Mouse (Mus musculus) forebrain, embryonic 14.5 days (tissue): ENCODE data around the gene Ybx2. TPM values are rescaled to one million over a fixed set of nuclear protein-coding genes. Genes with fewer than 3 reads are reported as not detected.
"Not testable (repeated sequence)": the region's sequence is repeated elsewhere in the genome, so short reads cannot be mapped to it uniquely, and the experiment has no call there.

ENCODE experiments used
- ATAC-seq: fragments of 200-750 bp; cut with Nextera tagmentation; 2 replicates; pipeline ENCODE4 v1.8.0; 2017; ENCODE audit warnings: mild to moderate bottlenecking, moderate library complexity
- DNase-seq: peaks from one replicate; pipeline ENCODE4 v3.0.0-alpha.2; 2015; ENCODE audit warnings: low spot score
- H3K27ac ChIP-seq: fragments of 300-500 bp; sonication (generic); 2 replicates; pipeline ENCODE4 v1.5.1; 2014; ENCODE audit warnings: low read depth, mild to moderate bottlenecking, control low read depth, low read length, moderate library complexity
- H3K27me3 ChIP-seq: fragments of 300-500 bp; sonication (generic); replicated peaks from 2 replicates; pipeline ENCODE4 v1.6.1; 2014; ENCODE audit warnings: low read length, control low read depth, mixed read lengths; ENCODE audit not compliant: control insufficient read depth, insufficient read depth
- H3K36me3 ChIP-seq: fragments of 300-500 bp; sonication (generic); 2 replicates; pipeline ENCODE4 v1.6.1; 2014; ENCODE audit warnings: low read length, control low read depth; ENCODE audit not compliant: control insufficient read depth, insufficient read depth
- H3K4me1 ChIP-seq: fragments of 300-500 bp; sonication (generic); 2 replicates; pipeline ENCODE4 v1.6.1; 2014; ENCODE audit warnings: antibody characterized with exemption, low read length, control low read depth; ENCODE audit not compliant: control insufficient read depth, insufficient read depth
- H3K4me2 ChIP-seq: fragments of 300-500 bp; sonication (generic); 2 replicates; pipeline ENCODE4 v1.6.1; 2014; ENCODE audit warnings: mild to moderate bottlenecking, control low read depth, low read length
- H3K4me3 ChIP-seq: fragments of 300-500 bp; sonication (generic); 2 replicates; pipeline ENCODE4 v1.5.1; 2014; ENCODE audit warnings: low read depth, low read length, control low read depth
- H3K9ac ChIP-seq: fragments of 300-500 bp; sonication (generic); 2 replicates; pipeline ENCODE4 v1.6.1; 2014; ENCODE audit warnings: mild to moderate bottlenecking, low read length, control low read depth, moderate library complexity
- H3K9me3 ChIP-seq: fragments of 300-500 bp; sonication (generic); replicated peaks from 2 replicates; pipeline ENCODE4 v1.6.1; 2016; ENCODE audit warnings: low read length, control low read depth, mixed read lengths; ENCODE audit not compliant: control insufficient read depth
- WGBS: fragments of 180-500 bp; shearing (Covaris S2); extraction: QIAGEN DNeasy Blood & Tissue Kit; methylation state at CpG from one replicate; pipeline ENCODE4 v1.1.7; 2014; 5-methylcytosine and 5-hydroxymethylcytosine counted together
- polyA plus RNA-seq: library from polyadenylated mRNA; unstranded; fragments of >200 nt; fragmentation: Nextera tagmentation; extraction: Ambion mirVana; gene quantifications from 2 replicates; pipeline ENCODE4 v1.2.1, GENCODE M21; 2014

Ybx2 gene
- polyA plus RNA-seq, 1 experiment from 2014 or later: 4.0 TPM

GRCm38 (mm10) chr11:69912716-69913530 is 22.7 kb upstream of the Ybx2 start:
- peak overlapping the region; percentile 80 for H3K4me3 ChIP-seq
- ATAC-seq (peak; percentile 5; the same call in 1 of the 2 replicates), DNase-seq (no peak)
- H3K27ac ChIP-seq: 0 out of 2 replicates have a peak overlapping the region, but pooled peaks have one; percentile 63
- 78% methylated on average over 15 of the region's 15 CpGs for WGBS
- H3K27me3 ChIP-seq: no peaks in the 10 kb centered on the region
- H3K9ac ChIP-seq: peak overlapping the region; percentile 82; the same call in 1 of the 2 replicates
- peaks cover 17% of the 10 kb centered on the region for H3K4me1 ChIP-seq
- peak overlapping the region; percentile 100 for H3K4me2 ChIP-seq
- H3K36me3 ChIP-seq: peaks cover 90% of the 10 kb centered on the region
- H3K9me3 ChIP-seq: no peaks in the 10 kb centered on the region

GRCm38 (mm10) chr11:69913554-69914371 is 21.8 kb upstream of the Ybx2 start, which contains the start of gene Gps2:
Gene Gps2, plus strand, starts transcription at chr11:69913888.
- Histone ChIP-seq H3K27me3 (no peaks in the 10 kb centered on the region), H3K9me3 (no peaks in the 10 kb centered on the region), H3K4me1 (peaks cover 18% of the 10 kb centered on the region), H3K9ac (peak within 1 kb of the TSS; percentile 82), H3K36me3 (peaks cover 90% of the 10 kb centered on the region), H3K4me3 (peak within 1 kb of the TSS; percentile 80), H3K27ac (peak within 1 kb of the TSS; percentile 80), H3K4me2 (peak within 1 kb of the TSS; percentile 100)
- peak; percentile 95 for ATAC-seq
- 2% methylated on average over 61 of the region's 61 CpGs for WGBS
- DNase-seq: peak; percentile 98

- Histone ChIP-seq H3K4me1 (peaks cover 23% of the 10 kb centered on the region), H3K4me3 (peak overlapping the region; percentile 80), H3K27me3 (no peaks in the 10 kb centered on the region), H3K36me3 (peaks cover 88% of the 10 kb centered on the region), H3K4me2 (peak overlapping the region; percentile 100), H3K9ac (peak overlapping the region; percentile 82), H3K27ac (peak overlapping the region; percentile 80), H3K9me3 (no peaks in the 10 kb centered on the region)
- DNase-seq (no peak), ATAC-seq (no peak)
- WGBS: 2% methylated on average over 17 of the region's 17 CpGs
Observed at GRCm38 (mm10) chr11:69914372-69914764, 21.2 kb upstream of the Ybx2 start.

GRCm38 (mm10) chr11:69914917-69915430 is 20.6 kb upstream of the Ybx2 start:
- Histone ChIP-seq H3K4me2 (peak overlapping the region; percentile 100), H3K27ac (no peak overlapping the region), H3K9ac (peak overlapping the region; percentile 82), H3K27me3 (no peaks in the 10 kb centered on the region), H3K4me1 (peaks cover 28% of the 10 kb centered on the region), H3K4me3 (peak overlapping the region; percentile 80), H3K9me3 (no peaks in the 10 kb centered on the region), H3K36me3 (peaks cover 82% of the 10 kb centered on the region)
- whole genome bisulfite sequencing: 43% methylated on average over 9 of the region's 9 CpGs
- no peak for ATAC-seq
- DNase-seq: no peak

GRCm38 (mm10) chr11:69915667-69916627 is 19.6 kb upstream of the Ybx2 start:
- Histone ChIP-seq H3K27me3 (no peaks in the 10 kb centered on the region), H3K27ac (no peak overlapping the region), H3K9me3 (no peaks in the 10 kb centered on the region), H3K9ac (no peak overlapping the region), H3K4me1 (peaks cover 28% of the 10 kb centered on the region), H3K36me3 (peaks cover 72% of the 10 kb centered on the region), H3K4me3 (no peak overlapping the region), H3K4me2 (no peak overlapping the region)
- no peak for ATAC-seq
- WGBS: 65% methylated on average over 5 of the region's 5 CpGs
- no peak for DNase-seq

GRCm38 (mm10) chr11:69916652-69917378 is 18.8 kb upstream of the Ybx2 start:
- not testable (repeated sequence) for H3K9ac ChIP-seq, H3K4me3 ChIP-seq, H3K27me3 ChIP-seq, H3K9me3 ChIP-seq, DNase-seq, ATAC-seq, H3K4me2 ChIP-seq, H3K27ac ChIP-seq
- WGBS: 56% methylated on average over 7 of the region's 7 CpGs
- Histone ChIP-seq H3K4me1 (peaks cover 28% of the 10 kb centered on the region), H3K36me3 (peaks cover 64% of the 10 kb centered on the region)

GRCm38 (mm10) chr11:69917379-69917948 is 18.1 kb upstream of the Ybx2 start:
- Histone ChIP-seq H3K4me1 (peaks cover 32% of the 10 kb centered on the region), H3K4me2 (no peak overlapping the region), H3K36me3 (peaks cover 57% of the 10 kb centered on the region), H3K9me3 (no peaks in the 10 kb centered on the region), H3K27me3 (no peaks in the 10 kb centered on the region), H3K9ac (no peak overlapping the region), H3K4me3 (no peak overlapping the region), H3K27ac (no peak overlapping the region)
- WGBS: 84% methylated on average over 8 of the region's 8 CpGs
- no peak for ATAC-seq
- no peak for DNase-seq
